Mouse (Mus musculus) gonadal fat pad, adult 2 months (tissue): ENCODE results near the gene Ago3. TPM values are rescaled to one million over a fixed set of nuclear protein-coding genes. Genes with fewer than 3 reads are reported as not detected.

Experiments
- DNase-seq: peaks from one replicate; pipeline ENCODE4 v3.0.0-alpha.2; 2012; ENCODE audit warnings: low read depth
- polyA plus RNA-seq: library from polyadenylated mRNA; depleted of rRNA; stranded (reverse); fragments of >200 nt; gene quantifications from 2 replicates; pipeline ENCODE4 v1.2.3, GENCODE M21; 2012

The Ago3 gene
- polyA plus RNA-seq, 1 experiment, result 9.0 TPM

GRCm38 (mm10) chr4:126423866-126424265 lies 5.5 kb downstream of the Ago3 start:
- DNase-seq, result no peak

- no peak for DNase-seq
Observed at GRCm38 (mm10) chr4:126415707-126416106, 13.6 kb downstream of the Ago3 start.

- DNase-seq, result no peak
Observed at GRCm38 (mm10) chr4:126412526-126412925, 16.8 kb downstream of the Ago3 start.

- no peak for DNase-seq
Observed at GRCm38 (mm10) chr4:126371497-126371896, 57.9 kb downstream of the Ago3 start.

GRCm38 (mm10) chr4:126360069-126360468 lies 69.3 kb downstream of the Ago3 start:
- no peak for DNase-seq

GRCm38 (mm10) chr4:126343451-126343850 lies 85.9 kb downstream of the Ago3 start:
- DNase-seq, result no peak

GRCm38 (mm10) chr4:126339461-126339860 lies 89.9 kb downstream of the Ago3 start:
- DNase-seq, result no peak

- DNase-seq, result no peak
Observed at GRCm38 (mm10) chr4:126332358-126332757, 97.0 kb downstream of the Ago3 start.

GRCm38 (mm10) chr4:126331751-126332150 lies 97.6 kb downstream of the Ago3 start:
- DNase-seq, result no peak

GRCm38 (mm10) chr4:126330295-126330694 lies 99.1 kb downstream of the Ago3 start:
- no peak for DNase-seq

GRCm38 (mm10) chr4:126326036-126326435 lies 103.3 kb downstream of the Ago3 start:
- no peak for DNase-seq

GRCm38 (mm10) chr4:126325281-126325861 lies 104.0 kb downstream of the Ago3 start, which contains the start of gene Tekt2:
TSS of gene Tekt2 (minus strand) at chr4:126325688.
- no peak for DNase-seq

- DNase-seq, result no peak
Observed at GRCm38 (mm10) chr4:126324861-126325260, 104.5 kb downstream of the Ago3 start.

GRCm38 (mm10) chr4:126322646-126323045 lies 106.7 kb downstream of the Ago3 start:
- no peak for DNase-seq

- no peak for DNase-seq
Observed at GRCm38 (mm10) chr4:126321854-126322511, 107.4 kb downstream of the Ago3 start.

- no peak for DNase-seq
Observed at GRCm38 (mm10) chr4:126321111-126321853, 108.1 kb downstream of the Ago3 start, which contains the start of gene Adprhl2. TSS of gene Adprhl2 (minus strand) at chr4:126321703.

- no peak for DNase-seq
Observed at GRCm38 (mm10) chr4:126319806-126320205, 109.5 kb downstream of the Ago3 start.

- DNase-seq, result no peak
Observed at GRCm38 (mm10) chr4:126316443-126317040, 112.8 kb downstream of the Ago3 start.

GRCm38 (mm10) chr4:126315931-126316330 lies 113.4 kb downstream of the Ago3 start:
- no peak for DNase-seq

- no peak for DNase-seq
Observed at GRCm38 (mm10) chr4:126314393-126314792, 115.0 kb downstream of the Ago3 start.

- no peak for DNase-seq
Observed at GRCm38 (mm10) chr4:126313202-126313601, 116.2 kb downstream of the Ago3 start.

- no peak for DNase-seq
Observed at GRCm38 (mm10) chr4:126311566-126312200, 117.7 kb downstream of the Ago3 start.
